Mouse (Mus musculus): ENCODE measurements around the gene Mvb12b. TPM values are rescaled to one million over a fixed set of nuclear protein-coding genes. Genes with fewer than 3 reads are reported as not detected.

The Mvb12b gene
- 16.2 and 17.7 TPM in 2 replicates for polyA plus RNA-seq (2012; rRNA removed)

DNA sequence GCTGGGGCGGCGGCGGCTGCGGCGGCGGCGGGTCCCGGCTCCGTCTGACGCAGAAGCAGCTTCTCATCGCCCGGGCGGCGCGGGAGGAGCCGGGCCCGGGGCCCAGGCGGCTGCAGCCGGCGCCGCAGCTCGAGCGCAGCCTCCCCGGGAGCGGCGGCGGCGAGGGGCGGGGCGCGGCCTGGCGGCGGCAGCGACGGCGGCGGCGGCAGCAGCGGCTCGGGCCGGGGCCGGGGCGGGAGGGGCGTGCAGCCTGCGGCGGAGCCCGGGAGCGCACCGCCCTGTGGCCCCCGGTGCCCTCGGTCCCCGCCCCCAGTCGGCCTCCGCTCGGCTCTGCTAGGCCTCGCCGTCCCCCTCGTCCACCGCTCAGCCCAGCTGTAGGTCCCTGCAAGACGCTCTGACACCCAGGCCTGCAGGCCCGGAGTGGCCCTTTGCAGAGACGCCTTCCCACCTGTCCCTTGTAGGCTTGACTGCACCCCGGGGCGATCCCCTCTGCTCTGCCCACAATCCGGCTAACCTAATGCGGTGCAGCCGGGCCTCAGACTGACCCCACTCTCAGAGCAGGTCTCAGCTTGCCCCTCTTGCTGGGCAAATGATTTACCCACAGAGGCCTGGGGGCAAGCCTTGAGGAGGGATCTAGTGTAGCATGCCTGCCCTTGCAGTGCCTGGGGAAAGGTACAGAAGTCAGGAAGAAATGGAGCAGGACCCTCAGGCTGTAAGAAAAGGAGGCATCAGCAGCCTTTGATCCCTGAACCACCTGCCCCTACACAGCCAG is at the start of gene Mvb12b:
Gene Mvb12b (minus strand): TSS at position 619 of the 772 bp plus-strand sequence.

Other genes with a start within 250 kb of the Mvb12b start
- 0.27 and 0.34 TPM in 2 replicates for gene Lmx1b, start 247.4 kb downstream of the Mvb12b start, polyA plus RNA-seq (2012; rRNA removed)

All from colon, adult 2 months (tissue).